Mouse (Mus musculus) adrenal gland, postnatal 36 days (tissue): ENCODE results near the gene Slc25a5. TPM values are rescaled to one million over a fixed set of nuclear protein-coding genes. Genes with fewer than 3 reads are reported as not detected.

ENCODE experiments used
- DNase-seq, 2 experiments: peaks; one replicate each; pipeline ENCODE4 v3.0.0; 2021; ENCODE audit warnings: mixed read lengths in 1 of 2
- total RNA-seq, 2 experiments: library from RNA; stranded (reverse); gene quantifications; 2 replicates each; pipeline ENCODE4 v1.2.3; 2021

The Slc25a5 gene
- total RNA-seq, 2 experiments from 2014 or later: 483 to 490 TPM

- no peak for DNase-seq
These were observed 3.9 kb downstream of the Slc25a5 start for GRCm38 (mm10) chrX:36799131-36799879.

- no peak for DNase-seq
These were observed 7.7 kb downstream of the Slc25a5 start for GRCm38 (mm10) chrX:36803189-36803588.

GRCm38 (mm10) chrX:36804196-36804595, 8.7 kb downstream of the Slc25a5 start:
- peak; percentile 39 to 40 for DNase-seq

GRCm38 (mm10) chrX:36805466-36806235, 10.2 kb downstream of the Slc25a5 start:
- no peak for DNase-seq

- peak; percentile 87 to 90 for DNase-seq
These were observed 12.2 kb downstream of the Slc25a5 start for GRCm38 (mm10) chrX:36807360-36808317.

GRCm38 (mm10) chrX:36808318-36808683, 12.8 kb downstream of the Slc25a5 start:
- no peak for DNase-seq

- peak in 1 of 2 experiments; percentile 26 for DNase-seq
These were observed 15.9 kb downstream of the Slc25a5 start for GRCm38 (mm10) chrX:36811377-36811776.

- no peak for DNase-seq
These were observed 18.8 kb downstream of the Slc25a5 start for GRCm38 (mm10) chrX:36814161-36814836.

- DNase-seq: no peak
These were observed 19.6 kb downstream of the Slc25a5 start for GRCm38 (mm10) chrX:36815022-36815421.

GRCm38 (mm10) chrX:36815439-36815838, 20.0 kb downstream of the Slc25a5 start:
- no peak for DNase-seq

- DNase-seq: no peak
These were observed 21.0 kb downstream of the Slc25a5 start for GRCm38 (mm10) chrX:36816368-36816899.

- DNase-seq: no peak
These were observed 21.5 kb downstream of the Slc25a5 start for GRCm38 (mm10) chrX:36816953-36817441.

GRCm38 (mm10) chrX:36819575-36819974, 24.1 kb downstream of the Slc25a5 start:
- no peak for DNase-seq

- DNase-seq: peak; percentile 42 to 52
These were observed 24.8 kb downstream of the Slc25a5 start for GRCm38 (mm10) chrX:36820201-36820600.

GRCm38 (mm10) chrX:36823932-36824711, 28.7 kb downstream of the Slc25a5 start:
- DNase-seq: no peak

GRCm38 (mm10) chrX:36825032-36825431, 29.6 kb downstream of the Slc25a5 start:
- DNase-seq: peak in 1 of 2 experiments; percentile 38

- DNase-seq: no peak
These were observed 31.4 kb downstream of the Slc25a5 start for GRCm38 (mm10) chrX:36826873-36827272.

- DNase-seq: peak; percentile 83 to 85
These were observed 34.8 kb downstream of the Slc25a5 start for GRCm38 (mm10) chrX:36830271-36830670.

- no peak for DNase-seq
These were observed 36.2 kb downstream of the Slc25a5 start for GRCm38 (mm10) chrX:36831632-36832031.

GRCm38 (mm10) chrX:36833397-36834084, 38.1 kb downstream of the Slc25a5 start:
- DNase-seq: peak; percentile 71
